Mouse (Mus musculus): Measurements from ENCODE around the gene Pigv. TPM values are rescaled to one million over a fixed set of nuclear protein-coding genes. Genes with fewer than 3 reads are reported as not detected.
A peak's percentile ranks its signal among the peaks of the same experiment; 100 is the strongest.
"Not testable (repeated sequence)": the region's sequence is repeated elsewhere in the genome, so short reads cannot be mapped to it uniquely, and the experiment has no call there.

The Pigv gene
- total RNA-seq, 2 experiments from 2014 or later = 6.9 to 7.4 TPM

DNA sequence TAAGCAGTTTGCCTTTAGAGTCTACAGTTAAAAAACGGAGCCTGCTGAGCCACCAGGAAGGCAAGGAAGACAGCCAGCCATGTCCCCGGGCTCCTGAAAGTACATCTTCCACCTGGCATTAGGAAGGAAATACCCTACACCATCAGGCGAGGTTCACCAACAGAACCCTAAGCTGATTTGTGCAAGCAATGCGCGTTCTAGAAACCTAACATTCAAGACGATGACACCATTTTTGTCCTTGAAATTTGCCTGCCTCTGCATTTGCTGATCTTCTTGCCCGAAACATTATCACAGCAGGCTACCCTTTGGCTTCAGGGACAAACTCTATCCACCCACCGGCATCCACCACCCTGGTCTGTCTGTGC, 1.9 kb upstream of the Pigv start:
- no peak for DNase-seq (ENCODE audit: low spot score in 2 of 2)
- intact Hi-C loops (cut with DNase I) = loop anchor here (5.0 kb wide), 1 partner anchor 238 kb away; no protein-coding TSS in a partner anchor

GRCm38 (mm10) chr4:133673666-133674330, 1.4 kb upstream of the Pigv start:
- intact Hi-C loops (cut with DNase I) = loop anchor here (2.0 to 5.0 kb wide), 2 partner anchors 55 to 239 kb away; no protein-coding TSS in a partner anchor
- peak in 1 of 2 experiments; percentile 59 for DNase-seq (ENCODE audit: low spot score in 2 of 2)

GRCm38 (mm10) chr4:133672845-133673647, 599 bp upstream of the Pigv start:
- peak in 1 of 2 experiments; percentile 32 for DNase-seq (ENCODE audit: low spot score in 2 of 2)
- intact Hi-C loops (cut with DNase I) = loop anchor here (1.0 to 5.0 kb wide), 5 partner anchors 56 to 239 kb away; partner anchors contain the start of gene Arid1a

- intact Hi-C loops (cut with DNase I) = loop anchor here (1.0 to 5.0 kb wide), 3 partner anchors 79 to 241 kb away; no protein-coding TSS in a partner anchor
- peak; percentile 86 to 91 for DNase-seq (ENCODE audit: low spot score in 2 of 2)
These were observed 1.1 kb downstream of the Pigv start for GRCm38 (mm10) chr4:133671184-133671880.

GRCm38 (mm10) chr4:133669652-133670210, 2.7 kb downstream of the Pigv start:
- intact Hi-C loops (cut with DNase I) = loop anchor here (5.0 kb wide), 1 partner anchor 243 kb away; no protein-coding TSS in a partner anchor

GRCm38 (mm10) chr4:133668537-133668936, 3.9 kb downstream of the Pigv start:
- DNase-seq (ENCODE audit: low spot score in 2 of 2) = no peak
- intact Hi-C loops (cut with DNase I) = no loop called here

More at GRCm38 (mm10) chr4:133669652-133670210, 2.7 kb downstream of the Pigv start:
- no peak for DNase-seq (ENCODE audit: low spot score in 2 of 2)

GRCm38 (mm10) chr4:133666199-133666598, 6.2 kb downstream of the Pigv start:
- no peak for DNase-seq (ENCODE audit: low spot score in 2 of 2)
- intact Hi-C loops (cut with DNase I) = no loop called here

- DNase-seq (ENCODE audit: low spot score in 2 of 2) = no peak
- intact Hi-C loops (cut with DNase I) = no loop called here
These were observed 7.3 kb downstream of the Pigv start for GRCm38 (mm10) chr4:133665118-133665517.

DNA sequence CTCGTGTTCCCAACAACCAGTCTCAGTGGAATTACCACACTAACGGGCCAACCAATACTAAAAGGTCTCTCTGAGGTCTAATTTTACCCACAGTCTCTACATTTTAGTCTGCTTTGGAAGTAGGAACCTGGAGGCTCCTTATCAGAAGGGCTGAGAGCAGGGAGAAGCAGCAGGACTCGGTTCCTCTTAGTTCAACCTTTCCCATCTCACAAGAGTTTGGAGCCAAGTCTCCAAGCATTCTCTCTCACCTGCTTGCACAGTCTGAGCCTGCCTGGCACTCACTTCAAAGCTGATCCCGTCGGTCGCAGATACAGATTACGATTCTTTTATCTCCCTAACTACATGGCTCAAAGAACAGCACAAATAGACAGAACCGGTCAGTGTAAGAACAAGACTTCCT, 9.5 kb downstream of the Pigv start:
- no peak for DNase-seq (ENCODE audit: low spot score in 2 of 2)
- intact Hi-C loops (cut with DNase I) = no loop called here

- DNase-seq (ENCODE audit: low spot score in 2 of 2) = no peak
- intact Hi-C loops (cut with DNase I) = no loop called here
These were observed 10.0 kb downstream of the Pigv start for GRCm38 (mm10) chr4:133662421-133662820.

GRCm38 (mm10) chr4:133660193-133661155, 12.0 kb downstream of the Pigv start:
- intact Hi-C loops (cut with DNase I) = no loop called here
- DNase-seq (ENCODE audit: low spot score in 2 of 2) = peak; percentile 79 to 91

GRCm38 (mm10) chr4:133659497-133660192, 12.8 kb downstream of the Pigv start:
- intact Hi-C loops (cut with DNase I) = no loop called here
- DNase-seq (ENCODE audit: low spot score in 2 of 2) = peak in 1 of 2 experiments; percentile 51

DNA sequence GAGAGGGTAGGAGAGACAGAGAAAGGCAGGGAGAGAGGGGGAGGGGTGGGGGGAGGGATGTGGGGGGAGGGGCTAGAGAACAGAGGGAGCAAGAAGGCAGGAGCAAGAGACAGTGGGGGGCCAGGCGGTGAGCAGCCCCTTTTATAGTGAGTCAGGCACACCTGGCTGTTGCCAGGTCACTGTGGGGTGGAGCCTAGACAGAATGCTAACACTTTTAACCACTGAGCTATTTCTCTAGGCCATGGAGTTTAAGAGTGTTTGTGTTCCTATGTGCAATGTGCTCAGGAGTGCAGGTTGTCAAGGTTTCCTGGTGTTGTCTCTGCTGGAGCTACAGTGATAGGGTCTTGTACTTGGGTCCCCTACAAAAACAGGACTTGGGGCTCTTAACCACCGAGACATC, 13.7 kb downstream of the Pigv start:
- DNase-seq (ENCODE audit: low spot score in 2 of 2) = no peak

GRCm38 (mm10) chr4:133657829-133658458, 14.5 kb downstream of the Pigv start:
- DNase-seq (ENCODE audit: low spot score in 2 of 2) = no peak
- intact Hi-C loops (cut with DNase I) = no loop called here

More for the DNA sequence above, 13.7 kb downstream of the Pigv start:
- intact Hi-C loops (cut with DNase I) = no loop called here

GRCm38 (mm10) chr4:133656997-133657396, 15.4 kb downstream of the Pigv start:
- intact Hi-C loops (cut with DNase I) = no loop called here
- DNase-seq (ENCODE audit: low spot score in 2 of 2) = no peak

DNA sequence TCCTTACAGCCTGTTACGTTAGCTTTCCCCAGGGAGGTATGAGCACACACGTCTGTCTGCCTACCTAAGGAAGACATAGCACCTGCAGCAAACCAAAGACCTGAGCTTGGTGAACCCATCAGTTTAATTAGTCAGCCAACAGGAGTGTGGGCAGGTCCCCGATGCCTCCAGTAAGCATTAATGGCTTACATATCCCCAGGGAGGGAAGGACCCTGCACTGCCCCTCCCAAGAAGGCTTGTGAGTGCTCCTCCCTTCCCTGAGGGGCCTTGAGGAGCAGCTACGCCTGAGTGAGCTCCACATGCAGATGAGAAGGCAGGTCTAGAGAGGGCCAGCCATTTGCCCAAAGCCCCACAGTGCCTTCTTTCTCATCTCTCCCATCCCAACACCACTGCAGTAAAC, 16.2 kb downstream of the Pigv start:
- DNase-seq (ENCODE audit: low spot score in 2 of 2) = no peak
- intact Hi-C loops (cut with DNase I) = no loop called here

DNA sequence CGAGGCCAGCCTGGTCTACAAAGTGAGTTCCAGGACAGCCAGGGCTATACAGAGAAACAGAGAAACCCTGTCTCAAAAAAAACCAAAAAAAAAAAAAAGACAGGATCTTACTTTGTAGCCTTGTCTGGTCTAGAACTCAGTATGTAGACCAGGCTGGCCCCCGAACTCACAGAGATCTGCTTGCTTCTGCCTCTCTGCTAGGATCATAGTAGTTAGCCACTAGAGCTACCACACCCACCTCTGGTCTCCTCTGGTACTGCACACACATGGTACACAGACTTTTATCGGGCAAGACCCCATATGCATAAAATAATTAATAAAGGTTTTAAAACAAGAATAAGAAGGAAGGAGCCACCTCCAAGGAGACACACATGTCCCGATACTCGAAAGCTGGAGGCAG, 18.4 kb downstream of the Pigv start:
- intact Hi-C loops (cut with DNase I); DNase-seq (ENCODE audit: low spot score in 2 of 2): not testable (repeated sequence)

DNA sequence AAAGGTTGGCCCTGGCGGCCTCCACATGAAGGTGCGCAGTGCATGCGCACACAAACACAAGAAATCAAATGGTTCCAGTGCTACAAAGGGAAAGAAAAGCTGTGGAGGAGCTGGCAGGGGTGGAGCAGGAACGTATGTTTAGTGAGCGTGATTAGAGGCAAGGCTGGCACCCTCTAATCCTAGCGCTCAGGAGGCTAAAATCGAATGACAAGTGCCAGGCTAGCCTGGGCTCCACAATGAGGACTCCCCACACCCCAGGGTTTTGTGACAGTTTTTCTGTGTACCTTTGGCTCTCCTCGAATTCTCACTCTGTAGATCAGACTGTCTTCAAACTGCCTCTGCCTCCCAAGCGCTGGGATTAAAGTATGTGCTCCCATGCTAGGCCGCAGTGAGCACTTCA, 19.7 kb downstream of the Pigv start:
- intact Hi-C loops (cut with DNase I) = no loop called here
- no peak for DNase-seq (ENCODE audit: low spot score in 2 of 2)
